ENCODE assay signal across 8 mouse cellular contexts in genomic region chr8:119466105-119466504, GRCm38 (mm10). TPM values are rescaled to one million over a fixed set of nuclear protein-coding genes. Genes with fewer than 3 reads are reported as not detected.
DNase-seq lines count a peak whose midpoint lies in the region; ATAC-seq and TF ChIP-seq lines count a peak whose summit lies in the region.

No protein-coding gene starts in this region.

- H3K27me3 ChIP-seq in kidney, adult 2 months (replicated peaks; ENCODE audit: control insufficient read depth, insufficient read depth, low read length), result no peaks in the 10 kb centered on the region
- peaks cover 42% of the 10 kb centered on the region for H3K27me3 ChIP-seq in embryonic facial prominence, embryonic 10.5 days (replicated peaks; ENCODE audit: low read depth, poor library complexity, severe bottlenecking)
- H3K27me3 ChIP-seq in hindbrain, embryonic 14.5 days (ENCODE audit: control insufficient read depth, insufficient read depth, low read length), result 0 out of 2 replicates have a peak, but pooled peaks cover 3% of the 10 kb centered on the region
- H3K27me3 ChIP-seq in limb, embryonic 15.5 days, result peaks cover 26% of the 10 kb centered on the region

- no peaks in the 10 kb centered on the region for H3K4me1 ChIP-seq in kidney, adult 2 months (ENCODE audit: control insufficient read depth, insufficient read depth, low read length)
- H3K4me1 ChIP-seq in embryonic facial prominence, embryonic 10.5 days, result peaks cover 30% of the 10 kb centered on the region
- H3K4me1 ChIP-seq in hindbrain, embryonic 14.5 days (replicated peaks; ENCODE audit: control insufficient read depth, insufficient read depth, low read length), result peaks cover 37% of the 10 kb centered on the region
- peaks cover 17% of the 10 kb centered on the region for H3K4me1 ChIP-seq in limb, embryonic 15.5 days

- H3K4me3 ChIP-seq in kidney, adult 2 months (ENCODE audit: insufficient read depth, low read depth, low read length), result no peak overlapping the region
- peak overlapping the region; percentile 44 for H3K4me3 ChIP-seq in embryonic facial prominence, embryonic 10.5 days
- no peak overlapping the region for H3K4me3 ChIP-seq in hindbrain, embryonic 14.5 days (replicated peaks; ENCODE audit: low read length)
- no peak overlapping the region; the same call in 1 of the 2 replicates for H3K4me3 ChIP-seq in limb, embryonic 15.5 days

- WGBS in kidney, adult 2 months, result 6% methylated on average over 18 of the region's 18 CpGs
- 2% methylated on average over 18 of the region's 18 CpGs for WGBS in embryonic facial prominence, embryonic 10.5 days
- WGBS in hindbrain, embryonic 14.5 days, result 1% methylated on average over 18 of the region's 18 CpGs
- WGBS in limb, embryonic 15.5 days, result 3% methylated on average over 18 of the region's 18 CpGs

- no peaks in the 10 kb centered on the region for H3K9me3 ChIP-seq in embryonic facial prominence, embryonic 10.5 days
- H3K9me3 ChIP-seq in hindbrain, embryonic 14.5 days (ENCODE audit: control insufficient read depth, low read length), result no peaks in the 10 kb centered on the region
- H3K9me3 ChIP-seq in limb, embryonic 15.5 days, result no peaks in the 10 kb centered on the region

- DNase-seq in kidney, postnatal 14 days, result peak; percentile 36
- no peak for DNase-seq in kidney, adult 2 months
- DNase-seq in embryonic facial prominence, embryonic 10.5 days (ENCODE audit: low spot score), result peak; percentile 62
- DNase-seq in hindbrain, embryonic 14.5 days (ENCODE audit: low spot score), result no peak
- peak; percentile 54 for DNase-seq in right cerebral cortex, postnatal 4 days
- DNase-seq in cerebellum, adult 8-10 months, result no peak

- ATAC-seq in hindbrain, embryonic 14.5 days (ENCODE audit: low FRiP score), result no peak
- ATAC-seq in limb, embryonic 15.5 days (ENCODE audit: insufficient number of reproducible peaks, low FRiP score, low TSS enrichment, low read depth), result no peak
- ATAC-seq in megakaryocyte-erythroid progenitor cell, adult 5-6 weeks (replicated peaks; ENCODE audit: low FRiP score, low TSS enrichment, poor library complexity, severe bottlenecking), result no peak

- TF ChIP-seq CTCF in kidney, adult 2 months (conservative IDR thresholded peaks at IDR 0.05; ENCODE audit: insufficient read depth, insufficient read length, low read depth, low read length), result no peak

- H3K9ac ChIP-seq in hindbrain, embryonic 14.5 days, result no peak overlapping the region
- H3K9ac ChIP-seq in limb, embryonic 15.5 days, result no peak overlapping the region

- H3K36me3 ChIP-seq in kidney, adult 2 months (ENCODE audit: control insufficient read depth, insufficient read depth, low read length), result no peaks in the 10 kb centered on the region
- H3K36me3 ChIP-seq in embryonic facial prominence, embryonic 10.5 days (replicated peaks), result no peaks in the 10 kb centered on the region
- no peaks in the 10 kb centered on the region for H3K36me3 ChIP-seq in hindbrain, embryonic 14.5 days (replicated peaks; ENCODE audit: control insufficient read depth, insufficient read depth)
- H3K36me3 ChIP-seq in limb, embryonic 15.5 days, result no peaks in the 10 kb centered on the region

- H3K4me2 ChIP-seq in hindbrain, embryonic 14.5 days (replicated peaks), result peak overlapping the region; percentile 39
- peak overlapping the region; percentile 35 for H3K4me2 ChIP-seq in limb, embryonic 15.5 days

- H3K27ac ChIP-seq in kidney, adult 2 months (ENCODE audit: insufficient read depth, low read depth, low read length), result no peak overlapping the region
- 0 out of 2 replicates have a peak overlapping the region, but pooled peaks have one; percentile 20 for H3K27ac ChIP-seq in embryonic facial prominence, embryonic 10.5 days (replicated peaks)
- H3K27ac ChIP-seq in hindbrain, embryonic 14.5 days, result 0 out of 2 replicates have a peak overlapping the region, but pooled peaks have one; percentile 54
- H3K27ac ChIP-seq in limb, embryonic 15.5 days, result no peak overlapping the region

- no peak for TF ChIP-seq POLR2A in kidney, adult 2 months (IDR thresholded peaks at IDR 0.05; ENCODE audit: low read depth, low read length)

RNA-seq across cellular contexts. Expression of gene Necab2, which starts 19.6 kb away (rescaled TPM):
- polyA plus RNA-seq in kidney, adult 2 months (2012; rRNA removed), result 0.07 and 0.11 TPM in 2 replicates
- 8.8 and 9.4 TPM in 2 replicates for polyA plus RNA-seq in embryonic facial prominence, embryonic 10.5 days (2016; fragmentation: Nextera tagmentation; extraction: Ambion mirVana)
- polyA plus RNA-seq in hindbrain, embryonic 14.5 days (2014; fragmentation: Nextera tagmentation; extraction: Ambion mirVana), result 44.4 and 50.1 TPM in 2 replicates
- polyA plus RNA-seq in limb, embryonic 15.5 days (2015; fragmentation: Nextera tagmentation; extraction: Ambion mirVana), result 0.96 and 1.1 TPM in 2 replicates
- total RNA-seq in megakaryocyte-erythroid progenitor cell, adult 5-6 weeks (2014; fragmentation: Nextera tagmentation), result not detected in 2 replicates
- total RNA-seq in megakaryocyte-erythroid progenitor cell, adult 5-6 weeks (2017), result not detected in 2 replicates

RNA-seq across cellular contexts. Expression of gene Osgin1, which starts 32.2 kb away (rescaled TPM):
- 115 and 194 TPM in 2 replicates for polyA plus RNA-seq in kidney, adult 2 months (2012; rRNA removed)
- polyA plus RNA-seq in embryonic facial prominence, embryonic 10.5 days (2016; fragmentation: Nextera tagmentation; extraction: Ambion mirVana), result 0.43 and 0.47 TPM in 2 replicates
- 0.35 and 0.40 TPM in 2 replicates for polyA plus RNA-seq in hindbrain, embryonic 14.5 days (2014; fragmentation: Nextera tagmentation; extraction: Ambion mirVana)
- polyA plus RNA-seq in limb, embryonic 15.5 days (2015; fragmentation: Nextera tagmentation; extraction: Ambion mirVana), result 2.4 and 3.3 TPM in 2 replicates
- total RNA-seq in megakaryocyte-erythroid progenitor cell, adult 5-6 weeks (2014; fragmentation: Nextera tagmentation), result 0.15 TPM in 1 of 2 replicates, not detected in the other
- total RNA-seq in megakaryocyte-erythroid progenitor cell, adult 5-6 weeks (2017), result not detected in 2 replicates

RNA-seq across cellular contexts. Expression of gene Slc38a8, which starts 35.4 kb away (rescaled TPM):
- polyA plus RNA-seq in kidney, adult 2 months (2012; rRNA removed), result 0.08 TPM in 1 of 2 replicates, not detected in the other
- 1.9 and 2.1 TPM in 2 replicates for polyA plus RNA-seq in embryonic facial prominence, embryonic 10.5 days (2016; fragmentation: Nextera tagmentation; extraction: Ambion mirVana)
- polyA plus RNA-seq in hindbrain, embryonic 14.5 days (2014; fragmentation: Nextera tagmentation; extraction: Ambion mirVana), result not detected in 2 replicates
- polyA plus RNA-seq in limb, embryonic 15.5 days (2015; fragmentation: Nextera tagmentation; extraction: Ambion mirVana), result 0.14 TPM in 1 of 2 replicates, not detected in the other
- total RNA-seq in megakaryocyte-erythroid progenitor cell, adult 5-6 weeks (2014; fragmentation: Nextera tagmentation), result not detected in 2 replicates
- total RNA-seq in megakaryocyte-erythroid progenitor cell, adult 5-6 weeks (2017), result 0.38 TPM in 1 of 2 replicates, not detected in the other

Comparison
In these comparisons a context has a peak if more than half of its experiments do, and no peak if none do; other contexts are left out.
1. DNase-seq: peak in kidney, postnatal 14 days (single experiment), embryonic facial prominence, embryonic 10.5 days (single experiment) and right cerebral cortex, postnatal 4 days (single experiment); none in kidney, adult 2 months (single experiment), hindbrain, embryonic 14.5 days (single experiment) and cerebellum, adult 8-10 months (single experiment).
2. H3K27ac ChIP-seq: peak in embryonic facial prominence, embryonic 10.5 days (single experiment) and hindbrain, embryonic 14.5 days (single experiment); none in kidney, adult 2 months (single experiment) and limb, embryonic 15.5 days (single experiment).
3. RNA of gene Osgin1, which starts 32.2 kb away (polyA plus RNA-seq): 115 to 194 TPM in kidney, adult 2 months; 2.4 to 3.3 TPM in limb, embryonic 15.5 days, 0.43 to 0.47 TPM in embryonic facial prominence, embryonic 10.5 days and 0.35 to 0.40 TPM in hindbrain, embryonic 14.5 days; every median in the first group is over 10 times any median in the second.